Mouse (Mus musculus): ENCODE measurements around the gene Acer1. TPM values are rescaled to one million over a fixed set of nuclear protein-coding genes. Genes with fewer than 3 reads are reported as not detected.
A peak's percentile ranks its signal among the peaks of the same experiment; 100 is the strongest.
"Not testable (repeated sequence)": the region's sequence is repeated elsewhere in the genome, so short reads cannot be mapped to it uniquely, and the experiment has no call there.

Acer1 gene
- total RNA-seq, 2 experiments from 2014 or later = not detected

GRCm38 (mm10) chr17:56957763-56958429 is 24.0 kb downstream of the Acer1 start:
- intact Hi-C loops (cut with DNase I) = no loop called here
- DNase-seq = no peak

GRCm38 (mm10) chr17:56954871-56955270 is 27.1 kb downstream of the Acer1 start:
- DNase-seq = no peak
- intact Hi-C loops (cut with DNase I) = no loop called here

DNA sequence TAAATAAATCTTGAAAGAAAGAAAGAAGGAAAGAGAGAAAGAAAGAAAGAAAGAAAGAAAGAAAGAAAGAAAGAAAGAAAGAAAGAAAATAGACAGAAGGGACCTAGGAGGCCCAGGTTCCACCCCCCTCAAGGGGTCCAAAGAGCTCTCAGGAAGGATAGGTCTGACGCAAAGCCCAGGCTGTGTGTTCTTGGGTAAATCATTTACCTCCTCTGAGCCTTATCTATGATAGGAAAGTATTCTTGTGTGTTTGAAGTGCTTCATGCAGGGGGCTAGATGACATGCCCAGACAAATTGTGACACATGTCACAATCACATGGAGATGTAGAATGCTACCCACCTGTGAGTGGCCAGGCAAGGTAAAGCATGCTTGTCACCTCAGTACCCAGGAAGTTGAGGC is 29.3 kb downstream of the Acer1 start:
- DNase-seq = no peak
- intact Hi-C loops (cut with DNase I) = no loop called here

- peak; percentile 34 to 60 for DNase-seq
- intact Hi-C loops (cut with DNase I) = loop anchor here (2.0 kb wide), 2 partner anchors 54 to 142 kb away; no protein-coding TSS in a partner anchor
These were observed 31.0 kb downstream of the Acer1 start for GRCm38 (mm10) chr17:56950915-56951314.

DNA sequence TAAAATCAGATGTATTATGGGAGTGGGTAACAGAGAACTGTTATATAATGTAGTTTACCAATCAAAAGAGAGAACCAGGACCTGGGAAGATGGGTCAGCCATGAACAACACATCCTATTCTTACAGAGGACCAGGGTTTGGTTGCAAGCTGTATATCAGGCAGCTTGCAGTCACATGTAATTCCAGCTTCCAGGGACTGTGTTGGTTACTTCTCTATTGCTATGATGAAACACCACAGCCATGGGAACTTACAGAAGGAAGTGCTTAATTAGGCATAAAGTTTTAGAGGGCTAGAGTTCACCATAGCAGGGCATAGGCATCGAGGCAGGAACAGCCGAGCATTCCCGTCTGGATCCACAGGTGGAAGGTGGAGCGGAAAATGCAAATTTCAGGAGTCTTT is 43.2 kb downstream of the Acer1 start:
- intact Hi-C loops (cut with DNase I) = loop anchor here (5.0 kb wide), 1 partner anchor 36 kb away; no protein-coding TSS in a partner anchor
- DNase-seq = no peak

DNA sequence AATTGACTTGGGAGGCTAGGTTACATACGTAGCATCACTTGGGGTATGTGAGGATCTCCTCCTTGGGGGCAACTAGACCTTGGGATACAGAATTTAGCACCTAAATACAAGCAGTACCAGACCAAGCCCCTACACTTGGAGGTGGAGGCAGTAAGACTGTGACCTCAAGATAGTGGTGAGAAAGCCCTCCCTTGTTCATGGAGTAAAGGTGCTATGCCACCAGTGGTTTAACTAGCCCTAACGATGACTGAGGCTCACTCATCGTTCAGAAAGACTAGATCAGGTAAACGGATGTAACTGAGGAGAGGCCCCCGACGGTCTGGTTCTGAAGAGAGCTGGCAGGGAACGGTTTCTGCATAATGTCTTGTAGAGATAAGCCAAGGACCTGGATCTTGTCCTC is 45.2 kb downstream of the Acer1 start:
- DNase-seq = no peak
- intact Hi-C loops (cut with DNase I) = loop anchor here (5.0 kb wide), 1 partner anchor 34 kb away; no protein-coding TSS in a partner anchor

GRCm38 (mm10) chr17:56935363-56936131 is 46.4 kb downstream of the Acer1 start, which contains the start of gene Mllt1:
Gene Mllt1, minus strand, starts transcription at chr17:56935415.
- intact Hi-C loops (cut with DNase I) = loop anchor here (5.0 kb wide), 1 partner anchor 33 kb away; no protein-coding TSS in a partner anchor

GRCm38 (mm10) chr17:56934545-56935330 is 47.2 kb downstream of the Acer1 start:
- intact Hi-C loops (cut with DNase I) = loop anchor here (5.0 kb wide), 1 partner anchor 32 kb away; no protein-coding TSS in a partner anchor
- DNase-seq = peak in 1 of 2 experiments; percentile 23

More at GRCm38 (mm10) chr17:56935363-56936131, 46.4 kb downstream of the Acer1 start, which contains the start of gene Mllt1:
- peak; percentile 98 to 99 for DNase-seq

DNA sequence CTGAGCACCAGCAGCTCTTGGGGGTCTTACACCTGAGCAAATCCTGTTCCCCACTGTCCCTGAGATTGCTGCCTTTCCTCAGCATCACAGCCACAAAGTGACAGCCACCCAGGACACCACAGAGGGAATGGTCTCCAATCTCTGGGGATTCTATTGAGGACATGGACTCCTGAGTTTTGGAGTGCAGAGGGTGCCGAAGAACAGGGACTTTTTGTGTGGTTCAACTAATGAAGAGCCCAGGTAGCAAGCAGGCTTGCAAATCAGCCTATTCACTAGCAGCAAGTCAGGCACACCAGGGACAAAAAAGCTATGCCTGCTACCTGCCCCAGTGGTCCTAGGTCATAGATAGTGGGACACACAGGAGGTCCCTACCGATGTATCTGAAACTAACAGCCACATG is 48.5 kb downstream of the Acer1 start:
- intact Hi-C loops (cut with DNase I) = no loop called here
- no peak for DNase-seq

GRCm38 (mm10) chr17:56930026-56930425 is 51.9 kb downstream of the Acer1 start:
- no peak for DNase-seq
- intact Hi-C loops (cut with DNase I) = no loop called here

GRCm38 (mm10) chr17:56929530-56929929 is 52.4 kb downstream of the Acer1 start:
- no peak for DNase-seq
- intact Hi-C loops (cut with DNase I) = no loop called here

- DNase-seq = no peak
- intact Hi-C loops (cut with DNase I) = no loop called here
These were observed 52.8 kb downstream of the Acer1 start for GRCm38 (mm10) chr17:56929101-56929500.

GRCm38 (mm10) chr17:56925998-56926397 is 55.9 kb downstream of the Acer1 start:
- no peak for DNase-seq
- intact Hi-C loops (cut with DNase I) = no loop called here

GRCm38 (mm10) chr17:56919725-56920124 is 62.2 kb downstream of the Acer1 start:
- intact Hi-C loops (cut with DNase I) = no loop called here
- DNase-seq = no peak

DNA sequence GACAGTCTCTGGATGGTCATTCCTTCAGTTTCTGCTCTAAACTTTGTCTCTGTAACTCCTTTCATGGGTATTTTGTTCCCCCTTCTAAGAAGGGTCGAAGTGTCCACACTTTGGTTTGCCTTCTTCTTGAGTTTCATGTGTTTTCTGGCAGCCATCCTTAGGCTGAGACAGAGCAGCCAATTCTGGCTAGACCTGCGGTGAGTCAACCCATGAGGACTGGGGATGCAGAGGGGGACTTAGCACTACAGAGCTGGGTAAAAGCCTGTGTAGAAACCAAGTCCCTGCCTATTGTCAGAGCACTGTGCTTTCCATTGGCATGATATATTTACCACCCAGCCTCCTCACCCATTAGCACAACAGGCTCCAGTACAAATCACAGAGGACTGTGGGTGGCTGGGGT is 64.8 kb downstream of the Acer1 start:
- DNase-seq = no peak
- intact Hi-C loops (cut with DNase I) = no loop called here

DNA sequence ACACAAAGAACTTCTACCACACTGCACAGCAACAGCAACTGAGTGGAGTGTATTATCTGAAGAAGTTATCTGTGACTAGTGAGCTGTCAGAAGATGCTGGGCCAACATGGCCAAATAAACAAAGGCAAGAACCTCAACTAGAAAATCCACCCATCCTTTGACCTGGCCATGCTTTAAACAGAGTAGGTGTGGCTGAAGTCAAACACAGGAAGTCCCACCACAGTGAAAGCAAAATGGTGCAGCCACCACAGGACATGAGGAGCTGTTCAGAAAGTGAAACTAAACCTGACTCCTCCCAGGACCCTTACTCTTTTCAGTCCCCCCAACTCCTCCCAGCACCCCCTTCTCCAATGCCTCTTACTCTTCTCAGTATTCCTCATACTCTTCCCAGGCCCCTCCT is 68.5 kb downstream of the Acer1 start:
- intact Hi-C loops (cut with DNase I) = no loop called here
- no peak for DNase-seq

DNA sequence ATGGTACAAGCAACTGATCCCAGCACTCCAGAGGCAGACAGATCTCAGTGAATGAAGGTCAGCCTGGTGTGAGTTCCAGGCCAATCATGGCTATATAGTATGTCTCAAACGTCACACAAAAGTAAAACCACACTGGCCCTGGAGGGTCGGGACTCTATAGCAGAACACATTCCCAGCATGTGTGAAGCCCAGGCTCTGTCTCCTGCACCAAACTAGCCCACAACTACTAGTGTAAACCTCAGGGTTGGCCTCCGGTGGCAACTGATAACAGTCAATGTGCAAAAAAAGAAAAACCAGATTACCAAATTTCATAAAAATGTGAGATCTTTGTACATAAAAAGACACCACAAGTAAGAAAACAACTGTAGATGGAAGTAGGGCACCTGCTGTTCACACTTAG is 68.9 kb downstream of the Acer1 start:
- DNase-seq = no peak
- intact Hi-C loops (cut with DNase I) = no loop called here

DNA sequence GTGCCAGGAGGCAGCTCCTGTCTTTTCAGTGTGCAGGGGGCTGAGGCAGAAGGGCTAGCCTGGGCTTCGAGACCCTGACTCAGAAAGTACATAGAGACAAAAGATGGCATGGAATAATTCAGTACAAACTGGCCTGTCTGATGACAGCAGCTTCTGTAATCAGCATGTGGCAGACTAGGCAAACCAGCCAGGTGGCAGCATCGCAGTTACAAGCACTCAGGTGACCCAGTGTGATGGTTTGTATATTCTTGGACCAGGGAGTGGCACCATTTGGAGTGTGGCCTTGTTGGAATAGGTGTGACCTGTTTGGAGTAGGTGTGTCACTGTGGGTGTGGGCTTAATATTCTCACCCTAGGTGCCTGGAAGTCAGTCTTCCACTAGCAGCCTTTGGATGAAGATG is 72.2 kb downstream of the Acer1 start:
- intact Hi-C loops (cut with DNase I); DNase-seq: not testable (repeated sequence)

GRCm38 (mm10) chr17:56907887-56908286 is 74.0 kb downstream of the Acer1 start:
- intact Hi-C loops (cut with DNase I) = no loop called here
- no peak for DNase-seq

DNA sequence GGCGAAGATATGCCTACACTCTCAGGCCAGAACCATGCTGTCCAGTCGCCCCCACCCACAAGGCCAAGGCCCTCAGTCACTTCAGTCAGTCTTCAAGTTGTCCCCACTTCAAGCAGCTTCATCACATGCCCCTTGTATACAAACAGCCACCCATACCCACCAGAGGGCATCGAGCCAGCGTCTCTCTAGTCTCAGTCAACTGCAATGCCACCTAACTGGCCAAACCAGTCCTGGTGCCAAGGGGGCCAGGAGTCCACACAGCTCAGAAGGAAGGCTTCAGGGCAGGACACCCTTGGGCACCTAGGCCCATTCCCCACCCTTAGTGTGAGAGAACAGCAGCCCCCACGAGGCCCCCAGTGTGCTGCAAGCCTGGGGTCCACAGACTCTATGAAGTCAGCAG is 74.8 kb downstream of the Acer1 start:
- no peak for DNase-seq
- intact Hi-C loops (cut with DNase I) = no loop called here

DNA sequence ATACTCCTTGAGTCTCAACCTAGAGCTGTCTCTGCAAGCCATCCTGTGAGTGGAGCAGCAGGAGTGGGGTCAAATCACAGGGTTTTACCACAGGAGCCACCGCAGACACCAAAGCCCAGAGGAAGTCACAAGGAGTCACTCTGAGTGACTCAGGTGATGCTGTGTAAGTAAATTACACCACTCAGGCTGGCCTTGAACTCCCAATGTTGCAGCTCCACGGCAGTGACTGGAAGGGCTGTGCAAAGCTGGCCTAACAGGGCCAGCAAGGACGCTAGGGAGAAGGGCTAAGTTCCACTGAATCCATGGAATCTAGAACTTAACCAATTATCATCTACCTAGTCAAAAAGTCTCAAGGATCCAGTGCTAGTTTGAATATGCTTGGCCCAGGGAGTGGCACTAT is 75.8 kb downstream of the Acer1 start:
- intact Hi-C loops (cut with DNase I) = no loop called here

More for the DNA sequence above, 75.8 kb downstream of the Acer1 start:
- DNase-seq = no peak
